Mouse (Mus musculus) bone marrow macrophage, adult 2 months (primary cell): ENCODE measurements around the gene Unkl.

ENCODE experiments used
- CTCF ChIP-seq: IDR thresholded peaks from 2 replicates; pipeline ENCODE4 v1.5.1; 2012; ENCODE audit warnings: low read depth, mild to moderate bottlenecking, low read length, moderate library complexity
- POLR2A ChIP-seq: IDR thresholded peaks from 2 replicates; pipeline ENCODE4 v1.6.1; 2012; ENCODE audit warnings: mild to moderate bottlenecking, low read depth, low read length, borderline replicate concordance

- TF ChIP-seq POLR2A, result no peak
- TF ChIP-seq CTCF, result no peak
Measured at GRCm38 (mm10) chr17:25188150-25189031, at the start of gene Unkl.
